Mouse (Mus musculus) megakaryocyte progenitor cell, adult 5-6 weeks (primary cell): ENCODE measurements at regions not wholly inside any gene's neighbourhood (a gene's known extent, or its start where the extent isn't known, plus 50 kb on each side); places are given as distances from the start of the nearest gene placed in this dataset.
"Not testable (repeated sequence)": the region's sequence is repeated elsewhere in the genome, so short reads cannot be mapped to it uniquely, and the experiment has no call there.

ENCODE experiments used
- ATAC-seq: replicated peaks from 2 replicates; pipeline ENCODE4 v1.8.0; 2016; ENCODE audit warnings: mild to moderate bottlenecking, moderate TSS enrichment, inconsistent platforms; ENCODE audit not compliant: poor library complexity

DNA sequence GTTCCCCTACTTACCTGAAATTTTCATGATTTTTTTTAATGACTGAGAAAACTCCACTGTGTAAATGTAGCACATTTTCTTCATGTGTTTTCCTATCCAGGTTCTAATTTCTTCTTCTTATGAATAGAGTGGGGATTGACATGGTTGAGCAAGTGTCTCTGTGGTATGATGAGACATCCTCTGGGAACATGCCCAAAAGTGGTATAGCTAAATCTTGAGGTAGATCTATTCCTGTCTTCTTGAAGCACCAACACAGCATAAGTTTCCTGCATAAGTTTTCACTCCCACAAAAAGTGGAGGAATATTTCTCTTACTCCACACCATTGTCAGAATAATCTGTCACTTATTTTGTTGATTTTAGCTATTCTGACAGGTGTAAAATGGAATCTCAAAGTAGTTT is 161.1 kb upstream of the Oprm1 start:
- no peak for ATAC-seq

- ATAC-seq, result not testable (repeated sequence)
Measured at GRCm38 (mm10) chr10:6598586-6598985, 159.7 kb upstream of the Oprm1 start.

DNA sequence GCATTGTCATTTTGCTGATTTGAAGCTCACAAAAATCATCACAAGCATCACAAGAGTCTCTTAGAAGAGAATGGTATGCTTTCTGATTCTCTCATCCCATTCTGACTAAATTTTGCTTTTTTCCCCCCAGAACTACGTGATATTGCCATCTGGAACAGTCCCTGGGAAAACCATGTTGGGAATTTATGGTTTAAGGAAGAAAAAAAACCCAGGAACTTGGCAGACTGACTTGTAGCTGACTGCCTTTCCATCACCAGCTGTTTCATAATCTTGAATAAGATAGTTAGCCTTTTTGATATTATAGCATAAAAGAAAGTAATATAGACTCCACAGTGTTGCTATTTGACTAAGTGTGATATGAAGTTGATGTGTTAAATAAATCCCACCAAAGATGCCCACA is 110.7 kb upstream of the Oprm1 start:
- ATAC-seq, result no peak

DNA sequence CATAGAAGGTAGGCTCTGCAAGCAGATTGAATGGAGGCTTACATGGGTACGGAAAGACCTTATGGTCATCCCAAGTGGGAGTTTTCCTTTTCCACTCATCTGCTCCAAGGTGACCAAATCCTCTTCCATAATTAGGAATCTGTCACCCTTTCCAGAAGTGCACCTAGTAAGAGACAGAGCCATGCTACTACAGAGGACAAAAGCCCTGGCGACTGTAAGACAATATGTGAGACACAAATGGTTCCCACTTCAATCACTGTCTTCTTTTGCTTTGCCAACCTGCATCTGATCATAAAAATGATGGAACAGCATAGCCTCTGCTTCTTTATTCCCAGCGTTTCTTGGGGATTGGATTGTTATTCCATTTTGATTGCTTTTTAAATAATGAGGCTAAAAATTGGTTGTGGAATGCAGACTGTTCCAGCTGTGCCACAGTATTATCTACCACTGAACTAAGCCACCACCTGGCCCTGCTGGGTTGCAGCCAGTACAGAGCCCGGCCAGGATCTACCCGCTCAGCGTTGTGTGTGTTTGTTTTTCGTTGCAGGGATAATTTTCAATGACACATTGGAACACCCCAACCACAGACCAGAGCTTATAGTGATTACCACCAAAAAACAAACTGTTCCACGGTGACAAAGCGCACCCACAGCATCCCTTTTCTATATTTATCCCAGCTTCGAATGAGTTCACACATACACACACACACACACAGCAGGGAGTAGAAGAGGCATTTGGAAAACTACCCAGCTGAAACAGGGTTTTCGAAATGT is 72.8 kb upstream of the Oprm1 start:
- peak; percentile 68 for ATAC-seq

DNA sequence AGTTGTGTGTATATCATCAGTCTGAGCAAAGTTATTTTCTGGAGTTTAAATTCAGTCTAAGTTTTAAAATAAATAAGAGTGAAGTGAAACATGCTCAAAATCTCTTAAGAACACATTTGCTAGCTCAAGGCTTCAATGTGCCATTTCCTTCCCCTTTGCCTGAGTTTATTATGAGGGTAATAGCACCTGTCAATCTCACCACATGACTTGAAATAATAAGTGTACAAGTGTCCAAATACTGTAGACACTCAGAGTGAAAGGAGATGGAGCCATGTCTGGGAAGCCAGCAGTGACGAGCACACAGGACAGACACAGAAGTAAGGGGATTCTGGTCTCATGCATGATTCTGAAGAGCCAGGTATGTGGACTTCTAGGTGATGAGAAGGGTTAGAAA is 72.2 kb upstream of the Oprm1 start:
- 0 out of 2 replicates have a peak, but pooled peaks have one; percentile 37 for ATAC-seq
